In genomic region chr17:57062548-57062947, GRCm38 (mm10) we compare ENCODE assay signal across 10 mouse cellular contexts. TPM values are rescaled to one million over a fixed set of nuclear protein-coding genes. Genes with fewer than 3 reads are reported as not detected.
DNase-seq lines count a peak whose midpoint lies in the region; ATAC-seq and TF ChIP-seq lines count a peak whose summit lies in the region.
"Had no signal": no experiment of that assay in that cellular context is flagged by ENCODE, and none has a peak within 500 bp of the region (broad histone marks: within the 10 kb centered on the region; RNA-seq: fewer than 3 reads in every experiment).

No protein-coding gene starts in this region.

- H3K27me3 ChIP-seq in heart, embryonic 11.5 days (ENCODE audit: control insufficient read depth, insufficient read depth, low read length): peaks cover 60% of the 10 kb centered on the region
- peaks cover 58% of the 10 kb centered on the region for H3K27me3 ChIP-seq in E14TG2a.4 (ENCODE audit: insufficient read depth, low read length)
- peaks cover 31% of the 10 kb centered on the region for H3K27me3 ChIP-seq in forebrain, embryonic 15.5 days
- peaks cover 39% of the 10 kb centered on the region for H3K27me3 ChIP-seq in liver, embryonic 11.5 days (replicated peaks; ENCODE audit: control insufficient read depth, insufficient read depth, low read length)

- 1% methylated on average over 22 of the region's 22 CpGs for WGBS in heart, embryonic 11.5 days (ENCODE audit: insufficient replicate concordance)
- under 1% methylated on average over 22 of the region's 22 CpGs for WGBS in forebrain, embryonic 15.5 days
- 4% methylated on average over 22 of the region's 22 CpGs for WGBS in liver, embryonic 11.5 days

- H3K4me2 ChIP-seq in heart, embryonic 11.5 days: peak overlapping the region; percentile 57
- H3K4me2 ChIP-seq in forebrain, embryonic 15.5 days (replicated peaks): peak overlapping the region; percentile 33
- peak overlapping the region; percentile 97 for H3K4me2 ChIP-seq in liver, embryonic 11.5 days

- peak overlapping the region; percentile 31 for H3K4me3 ChIP-seq in heart, embryonic 11.5 days (ENCODE audit: low read depth, low read length)
- H3K4me3 ChIP-seq in E14TG2a.4 (replicated peaks; ENCODE audit: low read length): peak overlapping the region; percentile 81
- peak overlapping the region; percentile 21 for H3K4me3 ChIP-seq in forebrain, embryonic 15.5 days
- H3K4me3 ChIP-seq in liver, embryonic 11.5 days (ENCODE audit: low read depth, low read length): peak overlapping the region; percentile 49
- H3K4me3 ChIP-seq: left cerebral cortex, adult 2 months had no signal

- no peak for TF ChIP-seq CTCF in E14TG2a.4 (conservative IDR thresholded peaks at IDR 0.05; ENCODE audit: low read length)

- ATAC-seq in heart, embryonic 11.5 days (replicated peaks; ENCODE audit: insufficient number of reproducible peaks, low FRiP score, low TSS enrichment): no peak
- no peak for ATAC-seq in forebrain, embryonic 15.5 days (replicated peaks)
- ATAC-seq in liver, embryonic 11.5 days (replicated peaks; ENCODE audit: low FRiP score): no peak

- no peak overlapping the region for H3K9ac ChIP-seq in heart, embryonic 11.5 days (ENCODE audit: low read depth, low read length)
- H3K9ac ChIP-seq in forebrain, embryonic 15.5 days (replicated peaks): no peak overlapping the region
- no peak overlapping the region for H3K9ac ChIP-seq in liver, embryonic 11.5 days (ENCODE audit: low read depth, low read length)

- H3K9me3 ChIP-seq in heart, embryonic 11.5 days (replicated peaks; ENCODE audit: control insufficient read depth, low read length): no peaks in the 10 kb centered on the region
- H3K9me3 ChIP-seq in E14TG2a.4 (ENCODE audit: low read length): no peaks in the 10 kb centered on the region
- no peaks in the 10 kb centered on the region for H3K9me3 ChIP-seq in forebrain, embryonic 15.5 days
- H3K9me3 ChIP-seq in liver, embryonic 11.5 days (ENCODE audit: control insufficient read depth, low read length): no peaks in the 10 kb centered on the region

- peaks cover 17% of the 10 kb centered on the region for H3K4me1 ChIP-seq in heart, embryonic 11.5 days (ENCODE audit: control insufficient read depth, insufficient read depth, low read length)
- H3K4me1 ChIP-seq in E14TG2a.4 (replicated peaks; ENCODE audit: low read depth, low read length): peaks cover 74% of the 10 kb centered on the region
- H3K4me1 ChIP-seq in forebrain, embryonic 15.5 days: peaks cover 25% of the 10 kb centered on the region
- H3K4me1 ChIP-seq in liver, embryonic 11.5 days (replicated peaks; ENCODE audit: control insufficient read depth, insufficient read depth, low read length): peaks cover 26% of the 10 kb centered on the region

- H3K36me3 ChIP-seq in heart, embryonic 11.5 days (ENCODE audit: control insufficient read depth, insufficient read depth, low read length): no peaks in the 10 kb centered on the region
- H3K36me3 ChIP-seq in E14TG2a.4 (ENCODE audit: insufficient read depth, low read length): peaks cover 13% of the 10 kb centered on the region; the same call in 1 of the 2 replicates
- H3K36me3 ChIP-seq in forebrain, embryonic 15.5 days: no peaks in the 10 kb centered on the region
- H3K36me3 ChIP-seq in liver, embryonic 11.5 days (ENCODE audit: control insufficient read depth, insufficient read depth, low read length): no peaks in the 10 kb centered on the region

- DNase-seq in heart, adult 8-10 months (ENCODE audit: low spot score): no peak
- no peak for DNase-seq in liver, embryonic 11.5 days (ENCODE audit: low spot score)
- DNase-seq in c-Kit-positive CD71-positive TER-119-positive erythroid progenitor cells, embryonic 14.5 days (ENCODE audit: low spot score): no peak
- no peak for DNase-seq in gastrocnemius, postnatal 10 days
- no peak for DNase-seq in thymus, adult 18-20 months

- no peak overlapping the region for H3K27ac ChIP-seq in heart, embryonic 11.5 days (ENCODE audit: low read depth, low read length)
- H3K27ac ChIP-seq in forebrain, embryonic 15.5 days (replicated peaks): no peak overlapping the region
- H3K27ac ChIP-seq in liver, embryonic 11.5 days (ENCODE audit: low read depth, low read length): no peak overlapping the region
- H3K27ac ChIP-seq: left cerebral cortex, adult 2 months had no signal

RNA-seq across cellular contexts. Expression of gene Slc25a23, which starts 2.9 kb away (rescaled TPM):
- 11.6 and 13.3 TPM in 2 replicates for polyA plus RNA-seq in heart, embryonic 11.5 days (2014; fragmentation: Nextera tagmentation; extraction: Ambion mirVana)
- total RNA-seq in heart, adult 8-10 months (2022): 10 to 100 TPM; 64.7 to 74.7 (median 70.4) TPM
- polyA plus RNA-seq in forebrain, embryonic 15.5 days (2015; fragmentation: Nextera tagmentation; extraction: Ambion mirVana): 27.6 and 29.1 TPM in 2 replicates
- 5.2 and 6.3 TPM in 2 replicates for polyA plus RNA-seq in liver, embryonic 11.5 days (2014; fragmentation: Nextera tagmentation; extraction: Ambion mirVana)
- 10 to 100 TPM; 42.1 to 50.9 TPM for total RNA-seq in gastrocnemius, postnatal 10 days (2021)

RNA-seq across cellular contexts. Expression of gene Crb3, which starts 3.6 kb away (rescaled TPM):
- 0.31 and 0.72 TPM in 2 replicates for polyA plus RNA-seq in heart, embryonic 11.5 days (2014; fragmentation: Nextera tagmentation; extraction: Ambion mirVana)
- total RNA-seq in heart, adult 8-10 months (2022): under 1 TPM in 2 of 4 experiments, not detected in 2; 0.23 to 0.72 TPM
- polyA plus RNA-seq in forebrain, embryonic 15.5 days (2015; fragmentation: Nextera tagmentation; extraction: Ambion mirVana): 1.3 and 2.0 TPM in 2 replicates
- polyA plus RNA-seq in liver, embryonic 11.5 days (2014; fragmentation: Nextera tagmentation; extraction: Ambion mirVana): 3.2 and 3.4 TPM in 2 replicates
- under 1 TPM; 0.54 to 0.81 TPM for total RNA-seq in gastrocnemius, postnatal 10 days (2021)
- total RNA-seq: MEL had no signal

RNA-seq across cellular contexts. Expression of gene Dennd1c, which starts 15.8 kb away (rescaled TPM):
- polyA plus RNA-seq in heart, embryonic 11.5 days (2014; fragmentation: Nextera tagmentation; extraction: Ambion mirVana): 0.49 and 0.58 TPM in 2 replicates
- total RNA-seq in heart, adult 8-10 months (2022): 1 to 10 TPM in 2 of 4 experiments, under 1 TPM in 2; 0.90 to 1.6 (median 1.2) TPM
- polyA plus RNA-seq in forebrain, embryonic 15.5 days (2015; fragmentation: Nextera tagmentation; extraction: Ambion mirVana): 3.9 and 4.4 TPM in 2 replicates
- polyA plus RNA-seq in liver, embryonic 11.5 days (2014; fragmentation: Nextera tagmentation; extraction: Ambion mirVana): 2.1 and 2.2 TPM in 2 replicates
- under 1 TPM; 0.52 to 0.79 TPM for total RNA-seq in gastrocnemius, postnatal 10 days (2021)

RNA-seq across cellular contexts. Expression of gene Slc25a41, which starts 21.1 kb away (rescaled TPM):
- not detected in 2 replicates for polyA plus RNA-seq in heart, embryonic 11.5 days (2014; fragmentation: Nextera tagmentation; extraction: Ambion mirVana)
- total RNA-seq in heart, adult 8-10 months (2022): not detected
- polyA plus RNA-seq in forebrain, embryonic 15.5 days (2015; fragmentation: Nextera tagmentation; extraction: Ambion mirVana): not detected in 2 replicates
- not detected in 2 replicates for polyA plus RNA-seq in liver, embryonic 11.5 days (2014; fragmentation: Nextera tagmentation; extraction: Ambion mirVana)
- total RNA-seq in gastrocnemius, postnatal 10 days (2021): not detected
- total RNA-seq: left cerebral cortex, adult 2 months had no signal

RNA-seq across cellular contexts. Expression of gene Tubb4a, which starts 25.0 kb away (rescaled TPM):
- polyA plus RNA-seq in heart, embryonic 11.5 days (2014; fragmentation: Nextera tagmentation; extraction: Ambion mirVana): 12.2 and 15.6 TPM in 2 replicates
- 1 to 10 TPM; 1.1 to 1.7 (median 1.4) TPM for total RNA-seq in heart, adult 8-10 months (2022)
- polyA plus RNA-seq in forebrain, embryonic 15.5 days (2015; fragmentation: Nextera tagmentation; extraction: Ambion mirVana): 239 and 253 TPM in 2 replicates
- polyA plus RNA-seq in liver, embryonic 11.5 days (2014; fragmentation: Nextera tagmentation; extraction: Ambion mirVana): 4.5 and 5.0 TPM in 2 replicates
- total RNA-seq in gastrocnemius, postnatal 10 days (2021): 1 to 10 TPM; 4.2 to 4.6 TPM

Comparison
In these comparisons a context has a peak if more than half of its experiments do, and no peak if none do; other contexts are left out.
1. H3K4me2 ChIP-seq: peak in every context shown above with its lines; median percentile 97 in liver, embryonic 11.5 days; 57 in heart, embryonic 11.5 days; 33 in forebrain, embryonic 15.5 days.
2. H3K4me3 ChIP-seq: peak in every context shown above with its lines; median percentile 81 in E14TG2a.4; 49 in liver, embryonic 11.5 days; 31 in heart, embryonic 11.5 days; 21 in forebrain, embryonic 15.5 days.